Comparison of ENCODE assay signal across 8 mouse cellular contexts in the genomic region with DNA sequence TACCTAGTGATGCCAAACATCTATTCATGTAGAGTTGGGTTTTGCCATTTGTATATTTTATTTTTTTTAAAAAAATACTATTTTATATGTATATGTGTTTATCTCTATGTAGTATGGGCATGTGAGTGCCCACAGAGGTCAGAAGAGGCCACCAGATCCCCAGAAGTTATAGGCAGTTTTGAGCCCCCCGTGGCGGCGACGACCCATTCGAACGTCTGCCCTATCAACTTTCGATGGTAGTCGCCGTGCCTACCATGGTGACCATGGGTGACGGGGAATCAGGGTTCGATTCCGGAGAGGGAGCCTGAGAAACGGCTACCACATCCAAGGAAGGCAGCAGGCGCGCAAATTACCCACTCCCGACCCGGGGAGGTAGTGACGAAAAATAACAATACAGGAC.
DNase-seq lines count a peak whose midpoint lies in the region; TF ChIP-seq lines count a peak whose summit lies in the region.
"Not testable (repeated sequence)": the region's sequence is repeated elsewhere in the genome, so short reads cannot be mapped to it uniquely, and the experiment has no call there.

No protein-coding gene starts in this region.

- H3K36me3 ChIP-seq in hindbrain, embryonic 10.5 days, result not testable (repeated sequence)

- H3K4me1 ChIP-seq in hindbrain, embryonic 10.5 days (replicated peaks), result not testable (repeated sequence)

- peak; percentile 76 for DNase-seq in NIH3T3 (ENCODE audit: low read depth)
- peak; percentile 58 to 75 for DNase-seq in cerebellum, adult 18-20 months
- peak; percentile 94 for DNase-seq in forelimb bud, embryonic 11.5 days (ENCODE audit: low read depth, low spot score)
- peak; percentile 83 for DNase-seq in hindbrain, embryonic 10.5 days (ENCODE audit: low spot score)
- DNase-seq in left cerebral cortex, adult 2 months (ENCODE audit: extremely low spot score in 1 of 2, low spot score in 2 of 2), result peak; percentile 54 to 85
- DNase-seq in mesoderm, embryonic 11.5 days (ENCODE audit: low read depth, low spot score), result peak; percentile 95
- peak; percentile 60 for DNase-seq in spleen, adult 12 weeks (ENCODE audit: low spot score)
- DNase-seq in urinary bladder, postnatal 10 days (ENCODE audit: low spot score), result peak; percentile 94

- not testable (repeated sequence) for H3K4me3 ChIP-seq in hindbrain, embryonic 10.5 days; left cerebral cortex, adult 2 months

- H3K27me3 ChIP-seq in hindbrain, embryonic 10.5 days (ENCODE audit: insufficient read depth, poor library complexity, severe bottlenecking), result not testable (repeated sequence)

- WGBS in hindbrain, embryonic 10.5 days, result 85% methylated on average over 18 of the region's 18 CpGs

- H3K9me3 ChIP-seq in hindbrain, embryonic 10.5 days, result peaks cover 20% of the 10 kb centered on the region

- intact Hi-C loops in left cerebral cortex, adult 2 months (cut with DNase I), result not testable (repeated sequence)

- H3K27ac ChIP-seq in hindbrain, embryonic 10.5 days; left cerebral cortex, adult 2 months: not testable (repeated sequence)

- TF ChIP-seq CTCF in left cerebral cortex, adult 2 months (IDR thresholded peaks at IDR 0.05), result not testable (repeated sequence)
